Mouse (Mus musculus): Measurements from ENCODE around the gene Ppp1r1c. TPM values are rescaled to one million over a fixed set of nuclear protein-coding genes. Genes with fewer than 3 reads are reported as not detected.
A peak's percentile ranks its signal among the peaks of the same experiment; 100 is the strongest.

The Ppp1r1c gene
- total RNA-seq, 4 experiments from 2014 or later: not detected

GRCm38 (mm10) chr2:79856874-79857273 is 149.3 kb downstream of the Ppp1r1c start:
- no peak for DNase-seq (ENCODE audit: low spot score in 2 of 2)

DNA sequence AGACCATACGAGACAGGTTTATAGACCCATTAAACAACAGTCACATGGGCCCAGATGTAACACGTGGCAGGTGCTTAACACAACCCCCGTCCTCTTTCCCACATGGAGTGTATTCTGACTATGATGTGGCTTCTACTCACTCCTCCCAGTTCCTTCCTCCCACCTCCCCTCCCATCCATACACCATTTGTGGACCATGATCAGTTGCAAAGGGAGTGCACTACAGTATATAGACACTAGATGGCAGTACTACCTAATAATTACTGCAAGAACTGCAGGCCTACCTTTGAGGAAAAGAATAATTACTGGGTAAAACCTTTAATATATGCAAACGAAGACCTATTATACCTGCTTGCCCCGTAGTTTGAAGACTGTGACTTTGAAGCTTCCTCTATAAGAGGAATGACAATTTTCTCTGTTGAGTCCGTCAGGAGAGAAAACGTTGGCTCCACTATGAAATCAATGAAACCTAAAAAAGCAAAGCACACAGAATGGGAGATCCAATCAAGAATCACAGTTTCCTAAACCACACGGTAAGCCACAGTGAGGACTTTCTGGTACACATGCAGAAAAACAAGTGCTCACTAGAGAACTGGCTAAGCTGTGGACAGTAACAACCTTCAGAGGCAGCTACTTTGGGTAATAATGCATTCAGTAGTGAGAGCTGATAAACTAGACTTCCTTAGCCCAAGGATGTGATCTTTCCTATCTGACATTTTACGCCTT is 157.9 kb downstream of the Ppp1r1c start:
- peak; percentile 15 to 25 for DNase-seq (ENCODE audit: low spot score in 2 of 2)

Other genes with a start within 250 kb of the Ppp1r1c start
- 10 to 100 TPM; 43.7 to 54.0 (median 49.5) TPM for gene Itprid2, start 72.4 kb upstream of the Ppp1r1c start, total RNA-seq (2022)